Mouse (Mus musculus) lung, postnatal 0 days (tissue): ENCODE results near the gene Afdn.

Experiments used
- CTCF ChIP-seq: IDR thresholded peaks from 2 replicates; pipeline ENCODE4 v1.5.1; 2016; ENCODE audit warnings: antibody characterized with exemption, mild to moderate bottlenecking
- EP300 ChIP-seq: IDR thresholded peaks from 2 replicates; pipeline ENCODE4 v1.6.1; 2016; ENCODE audit warnings: antibody characterized with exemption, mild to moderate bottlenecking, control low read depth

DNA sequence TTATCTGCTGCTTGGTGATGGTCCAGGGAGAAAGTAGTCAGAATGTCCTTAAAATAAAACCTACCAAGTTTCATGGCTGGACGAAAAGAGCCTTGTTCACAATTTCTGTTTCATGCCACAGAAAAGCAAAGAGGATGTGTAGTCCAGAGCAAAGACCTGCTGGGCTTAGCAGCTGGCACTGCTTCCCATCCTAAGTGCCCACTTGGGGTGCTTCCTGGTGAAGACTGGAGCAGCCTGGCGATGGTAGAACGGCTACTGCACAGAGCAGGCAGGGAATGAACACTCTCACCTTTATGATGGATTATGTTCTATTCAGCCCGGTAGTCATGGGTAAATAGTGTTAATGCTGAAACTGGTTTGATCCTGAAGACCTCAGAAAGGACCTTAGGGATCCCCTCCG lies 26.4 kb upstream of the Afdn start:
- TF ChIP-seq CTCF, result no peak
- no peak for TF ChIP-seq EP300
